Mouse (Mus musculus) spleen, adult 2 months (tissue): ENCODE results near the gene Cdc42bpa.

Experiments
- CTCF ChIP-seq: fragments of 200-500 bp; IDR thresholded peaks from 2 replicates; pipeline ENCODE4 v1.5.1; 2011; ENCODE audit warnings: mild to moderate bottlenecking, inconsistent platforms; ENCODE audit not compliant: insufficient read depth, insufficient read length, insufficient replicate concordance; ENCODE audit errors: extremely low read depth
- POLR2A ChIP-seq: fragments of 200-500 bp; IDR thresholded peaks from 2 replicates; pipeline ENCODE4 v1.6.1; 2011; ENCODE audit warnings: low read depth, low read length, inconsistent platforms

- TF ChIP-seq CTCF, result no peak
- TF ChIP-seq POLR2A, result no peak
These were observed 2.8 kb upstream of the Cdc42bpa start for GRCm38 (mm10) chr1:179957431-179957830.
